Mouse (Mus musculus) lung, embryonic 14.5 days (tissue): ENCODE measurements around the gene Uba5. TPM values are rescaled to one million over a fixed set of nuclear protein-coding genes. Genes with fewer than 3 reads are reported as not detected.

Experiments used
- ATAC-seq: fragments of 200-750 bp; cut with Nextera tagmentation; 2 replicates; pipeline ENCODE4 v1.8.0; 2017; ENCODE audit warnings: mild to moderate bottlenecking, moderate TSS enrichment, moderate library complexity; ENCODE audit not compliant: insufficient read depth
- DNase-seq: peaks from one replicate; pipeline ENCODE4 v3.0.0-alpha.2; 2015
- H3K27ac ChIP-seq: fragments of 300-500 bp; sonication (generic); 2 replicates; pipeline ENCODE4 v1.5.1; 2014; ENCODE audit warnings: low read depth, mild to moderate bottlenecking, moderate library complexity
- H3K27me3 ChIP-seq: fragments of 300-500 bp; sonication (generic); 2 replicates; pipeline ENCODE4 v1.6.1; 2014; ENCODE audit warnings: low read length, control low read depth; ENCODE audit not compliant: insufficient read depth
- H3K36me3 ChIP-seq: fragments of 300-500 bp; sonication (generic); 2 replicates; pipeline ENCODE4 v1.6.1; 2014; ENCODE audit warnings: control low read depth; ENCODE audit not compliant: insufficient read depth
- H3K4me1 ChIP-seq: fragments of 300-500 bp; sonication (generic); 2 replicates; pipeline ENCODE4 v1.6.1; 2014; ENCODE audit warnings: antibody characterized with exemption, control low read depth; ENCODE audit not compliant: insufficient read depth
- H3K4me2 ChIP-seq: fragments of 300-500 bp; sonication (generic); 2 replicates; pipeline ENCODE4 v1.6.1; 2014; ENCODE audit warnings: mild to moderate bottlenecking
- H3K4me3 ChIP-seq: fragments of 300-500 bp; sonication (generic); 2 replicates; pipeline ENCODE4 v1.5.1; 2014; ENCODE audit warnings: low read depth, low read length
- H3K9ac ChIP-seq: fragments of 300-500 bp; sonication (generic); 2 replicates; pipeline ENCODE4 v1.6.1; 2014
- H3K9me3 ChIP-seq: fragments of 300-500 bp; sonication (generic); 2 replicates; pipeline ENCODE4 v1.6.1; 2016; ENCODE audit warnings: low read depth, low read length, control low read depth
- CTCF ChIP-seq: IDR thresholded peaks from 2 replicates; pipeline ENCODE4 v1.5.1; 2016; ENCODE audit warnings: antibody characterized with exemption, low read depth
- WGBS: fragments of 180-500 bp; shearing (Covaris S2); extraction: QIAGEN DNeasy Blood & Tissue Kit; methylation state at CpG from one replicate; pipeline ENCODE4 v1.1.7; 2014; 5-methylcytosine and 5-hydroxymethylcytosine counted together
- polyA plus RNA-seq: library from polyadenylated mRNA; unstranded; fragments of >200 nt; fragmentation: Nextera tagmentation; extraction: Ambion mirVana; gene quantifications from 2 replicates; pipeline ENCODE4 v1.2.1, GENCODE M21; 2014

The Uba5 gene
- polyA plus RNA-seq, 1 experiment from 2014 or later: 56.2 TPM

- Histone ChIP-seq H3K9ac (no peak overlapping the region), H3K9me3 (no peaks in the 10 kb centered on the region), H3K4me1 (no peaks in the 10 kb centered on the region), H3K27ac (no peak overlapping the region), H3K27me3 (no peaks in the 10 kb centered on the region), H3K4me3 (no peak overlapping the region), H3K4me2 (no peak overlapping the region), H3K36me3 (no peaks in the 10 kb centered on the region)
- no peak for ATAC-seq
- DNase-seq: no peak
- WGBS: 48% methylated on average over 4 of the region's 4 CpGs
- no peak for TF ChIP-seq CTCF
These were observed 22.9 kb upstream of the Uba5 start for GRCm38 (mm10) chr9:104085730-104086429.

GRCm38 (mm10) chr9:104080038-104080437, 17.1 kb upstream of the Uba5 start:
- 81% methylated on average over 3 of the region's 3 CpGs for WGBS
- H3K4me1 ChIP-seq: no peaks in the 10 kb centered on the region

GRCm38 (mm10) chr9:104079379-104079778, 16.4 kb upstream of the Uba5 start:
- Histone ChIP-seq H3K9me3 (no peaks in the 10 kb centered on the region), H3K36me3 (no peaks in the 10 kb centered on the region), H3K4me3 (no peak overlapping the region), H3K27ac (no peak overlapping the region), H3K4me2 (no peak overlapping the region), H3K9ac (no peak overlapping the region), H3K27me3 (no peaks in the 10 kb centered on the region), H3K4me1 (no peaks in the 10 kb centered on the region)
- peak; percentile 76 for DNase-seq
- peak; percentile 67 for TF ChIP-seq CTCF
- ATAC-seq: no peak
- WGBS: 37% methylated on average over 5 of the region's 5 CpGs

More at GRCm38 (mm10) chr9:104080038-104080437, 17.1 kb upstream of the Uba5 start:
- H3K9me3 ChIP-seq: no peaks in the 10 kb centered on the region
- DNase-seq (no peak), ATAC-seq (no peak)
- H3K4me2 ChIP-seq: no peak overlapping the region
- H3K4me3 ChIP-seq: no peak overlapping the region
- H3K36me3 ChIP-seq: no peaks in the 10 kb centered on the region
- H3K9ac ChIP-seq: no peak overlapping the region
- no peak for TF ChIP-seq CTCF
- no peaks in the 10 kb centered on the region for H3K27me3 ChIP-seq
- no peak overlapping the region for H3K27ac ChIP-seq

GRCm38 (mm10) chr9:104078780-104079179, 15.8 kb upstream of the Uba5 start:
- DNase-seq (no peak), ATAC-seq (no peak)
- no peak overlapping the region for H3K4me3 ChIP-seq
- H3K27ac ChIP-seq: no peak overlapping the region
- no peaks in the 10 kb centered on the region for H3K27me3 ChIP-seq
- TF ChIP-seq CTCF: no peak
- H3K4me2 ChIP-seq: no peak overlapping the region
- 95% methylated on average over 1 of the region's 1 CpGs for WGBS
- no peaks in the 10 kb centered on the region for H3K36me3 ChIP-seq
- no peaks in the 10 kb centered on the region for H3K4me1 ChIP-seq
- no peaks in the 10 kb centered on the region for H3K9me3 ChIP-seq
- H3K9ac ChIP-seq: no peak overlapping the region

GRCm38 (mm10) chr9:104075808-104076207, 12.9 kb upstream of the Uba5 start:
- no peaks in the 10 kb centered on the region for H3K4me1 ChIP-seq
- H3K27ac ChIP-seq: no peak overlapping the region
- no peaks in the 10 kb centered on the region for H3K27me3 ChIP-seq
- no peaks in the 10 kb centered on the region for H3K9me3 ChIP-seq
- no peak overlapping the region for H3K4me3 ChIP-seq
- no peak overlapping the region for H3K4me2 ChIP-seq
- peak; percentile 59 for TF ChIP-seq CTCF
- no peak overlapping the region for H3K9ac ChIP-seq
- H3K36me3 ChIP-seq: no peaks in the 10 kb centered on the region
- no peak for ATAC-seq
- 69% methylated on average over 2 of the region's 2 CpGs for WGBS
- DNase-seq: peak; percentile 57

GRCm38 (mm10) chr9:104070863-104071604, 8.1 kb upstream of the Uba5 start:
- ATAC-seq (no peak), DNase-seq (no peak)
- no peaks in the 10 kb centered on the region for H3K4me1 ChIP-seq
- H3K4me2 ChIP-seq: no peak overlapping the region
- no peak for TF ChIP-seq CTCF
- no peaks in the 10 kb centered on the region for H3K27me3 ChIP-seq
- WGBS: 66% methylated on average over 8 of the region's 8 CpGs
- no peak overlapping the region for H3K27ac ChIP-seq
- H3K9ac ChIP-seq: no peak overlapping the region
- no peaks in the 10 kb centered on the region for H3K36me3 ChIP-seq
- no peak overlapping the region for H3K4me3 ChIP-seq
- H3K9me3 ChIP-seq: no peaks in the 10 kb centered on the region

- DNase-seq: no peak
- no peaks in the 10 kb centered on the region for H3K9me3 ChIP-seq
- H3K4me1 ChIP-seq: no peaks in the 10 kb centered on the region
- H3K36me3 ChIP-seq: no peaks in the 10 kb centered on the region
- TF ChIP-seq CTCF: no peak
- no peak for ATAC-seq
- no peak overlapping the region for H3K27ac ChIP-seq
- H3K27me3 ChIP-seq: no peaks in the 10 kb centered on the region
- H3K4me3 ChIP-seq: no peak overlapping the region
- 73% methylated on average over 4 of the region's 4 CpGs for WGBS
- H3K4me2 ChIP-seq: no peak overlapping the region
- no peak overlapping the region for H3K9ac ChIP-seq
These were observed 7.3 kb upstream of the Uba5 start for GRCm38 (mm10) chr9:104070241-104070640.
